Mouse (Mus musculus): ENCODE results near the gene Nos1. TPM values are rescaled to one million over a fixed set of nuclear protein-coding genes. Genes with fewer than 3 reads are reported as not detected.
A peak's percentile ranks its signal among the peaks of the same experiment; 100 is the strongest.

Nos1 gene
- polyA plus RNA-seq, 1 experiment from 2014 or later = 0.25 TPM

DNA sequence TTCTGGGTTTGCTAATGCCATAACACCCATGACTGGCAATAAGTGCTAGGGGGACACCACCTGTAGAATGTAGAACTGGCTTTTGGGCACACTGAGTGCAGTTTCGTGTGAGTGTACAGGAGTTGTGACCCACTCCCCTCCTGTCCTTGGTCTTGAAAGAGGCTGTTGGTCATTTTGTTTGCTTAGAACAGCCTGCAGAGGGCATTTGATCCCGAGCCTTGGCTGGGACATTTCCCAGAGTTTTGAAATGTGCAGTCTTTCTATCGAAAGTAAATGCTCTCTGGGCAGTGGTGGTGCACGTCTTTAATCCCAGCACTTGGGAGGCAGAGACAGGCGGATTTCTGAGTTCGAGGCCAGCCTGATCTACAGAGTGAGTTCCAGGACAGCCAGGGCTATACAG is 215.1 kb downstream of the Nos1 start:
- no peak for DNase-seq (ENCODE audit: low spot score)

GRCm38 (mm10) chr5:117996581-117996980 is 215.7 kb downstream of the Nos1 start:
- no peak overlapping the region for H3K4me2 ChIP-seq (ENCODE audit: low read depth, low read length)
- H3K27me3 ChIP-seq (ENCODE audit: control insufficient read depth, insufficient read depth, low read length) = no peaks in the 10 kb centered on the region
- no peak overlapping the region for H3K27ac ChIP-seq (replicated peaks; ENCODE audit: low read depth, low read length)
- ATAC-seq (replicated peaks; ENCODE audit: insufficient number of reproducible peaks, low FRiP score, low TSS enrichment, low read depth) = no peak
- H3K9me3 ChIP-seq (replicated peaks; ENCODE audit: control insufficient read depth, low read length) = no peaks in the 10 kb centered on the region
- H3K36me3 ChIP-seq (replicated peaks; ENCODE audit: control insufficient read depth, insufficient read depth, low read depth, low read length) = peaks cover 37% of the 10 kb centered on the region
- H3K4me1 ChIP-seq (ENCODE audit: control insufficient read depth, insufficient read depth, low read length) = no peaks in the 10 kb centered on the region
- no peak for DNase-seq (ENCODE audit: low spot score)
- whole genome bisulfite sequencing = 91% methylated on average over 6 of the region's 6 CpGs
- no peak overlapping the region for H3K9ac ChIP-seq (replicated peaks; ENCODE audit: low read length)
- H3K4me3 ChIP-seq (ENCODE audit: low read depth, low read length) = no peak overlapping the region

More for the DNA sequence above, 215.1 kb downstream of the Nos1 start:
- no peaks in the 10 kb centered on the region for H3K9me3 ChIP-seq (replicated peaks; ENCODE audit: control insufficient read depth, low read length)
- no peak overlapping the region for H3K4me3 ChIP-seq (ENCODE audit: low read depth, low read length)
- no peaks in the 10 kb centered on the region for H3K27me3 ChIP-seq (ENCODE audit: control insufficient read depth, insufficient read depth, low read length)
- 90% methylated on average over 6 of the region's 6 CpGs for WGBS
- H3K4me2 ChIP-seq (ENCODE audit: low read depth, low read length) = no peak overlapping the region
- peaks cover 39% of the 10 kb centered on the region for H3K36me3 ChIP-seq (replicated peaks; ENCODE audit: control insufficient read depth, insufficient read depth, low read depth, low read length)
- no peaks in the 10 kb centered on the region for H3K4me1 ChIP-seq (ENCODE audit: control insufficient read depth, insufficient read depth, low read length)
- H3K27ac ChIP-seq (replicated peaks; ENCODE audit: low read depth, low read length) = no peak overlapping the region
- no peak overlapping the region for H3K9ac ChIP-seq (replicated peaks; ENCODE audit: low read length)
- no peak for ATAC-seq (replicated peaks; ENCODE audit: insufficient number of reproducible peaks, low FRiP score, low TSS enrichment, low read depth)

GRCm38 (mm10) chr5:117997434-117997970 is 216.7 kb downstream of the Nos1 start:
- H3K27ac ChIP-seq (replicated peaks; ENCODE audit: low read depth, low read length) = no peak overlapping the region

GRCm38 (mm10) chr5:117999061-117999460 is 218.2 kb downstream of the Nos1 start:
- Histone ChIP-seq H3K4me1 (ENCODE audit: control insufficient read depth, insufficient read depth, low read length) (no peaks in the 10 kb centered on the region), H3K4me2 (ENCODE audit: low read depth, low read length) (no peak overlapping the region), H3K4me3 (ENCODE audit: low read depth, low read length) (no peak overlapping the region), H3K36me3 (replicated peaks; ENCODE audit: control insufficient read depth, insufficient read depth, low read depth, low read length) (peaks cover 43% of the 10 kb centered on the region), H3K27ac (replicated peaks; ENCODE audit: low read depth, low read length) (no peak overlapping the region), H3K9ac (replicated peaks; ENCODE audit: low read length) (no peak overlapping the region), H3K27me3 (ENCODE audit: control insufficient read depth, insufficient read depth, low read length) (no peaks in the 10 kb centered on the region), H3K9me3 (replicated peaks; ENCODE audit: control insufficient read depth, low read length) (no peaks in the 10 kb centered on the region)
- no peak for ATAC-seq (replicated peaks; ENCODE audit: insufficient number of reproducible peaks, low FRiP score, low TSS enrichment, low read depth)
- no peak for DNase-seq (ENCODE audit: low spot score)
- WGBS = 43% methylated on average over 7 of the region's 7 CpGs

More at GRCm38 (mm10) chr5:117997434-117997970, 216.7 kb downstream of the Nos1 start:
- no peaks in the 10 kb centered on the region for H3K4me1 ChIP-seq (ENCODE audit: control insufficient read depth, insufficient read depth, low read length)
- peaks cover 37% of the 10 kb centered on the region for H3K36me3 ChIP-seq (replicated peaks; ENCODE audit: control insufficient read depth, insufficient read depth, low read depth, low read length)
- 55% methylated on average over 10 of the region's 10 CpGs for WGBS
- no peak overlapping the region for H3K4me2 ChIP-seq (ENCODE audit: low read depth, low read length)
- no peak overlapping the region for H3K4me3 ChIP-seq (ENCODE audit: low read depth, low read length)
- no peak overlapping the region for H3K9ac ChIP-seq (replicated peaks; ENCODE audit: low read length)
- no peaks in the 10 kb centered on the region for H3K9me3 ChIP-seq (replicated peaks; ENCODE audit: control insufficient read depth, low read length)
- no peaks in the 10 kb centered on the region for H3K27me3 ChIP-seq (ENCODE audit: control insufficient read depth, insufficient read depth, low read length)
- ATAC-seq (replicated peaks; ENCODE audit: insufficient number of reproducible peaks, low FRiP score, low TSS enrichment, low read depth) (no peak), DNase-seq (ENCODE audit: low spot score) (no peak)

GRCm38 (mm10) chr5:117999584-117999983 is 218.8 kb downstream of the Nos1 start:
- 71% methylated on average over 11 of the region's 11 CpGs for WGBS
- Histone ChIP-seq H3K9ac (replicated peaks; ENCODE audit: low read length) (no peak overlapping the region), H3K4me1 (ENCODE audit: control insufficient read depth, insufficient read depth, low read length) (no peaks in the 10 kb centered on the region), H3K4me2 (ENCODE audit: low read depth, low read length) (no peak overlapping the region), H3K27me3 (ENCODE audit: control insufficient read depth, insufficient read depth, low read length) (no peaks in the 10 kb centered on the region), H3K4me3 (ENCODE audit: low read depth, low read length) (no peak overlapping the region), H3K27ac (replicated peaks; ENCODE audit: low read depth, low read length) (no peak overlapping the region), H3K36me3 (replicated peaks; ENCODE audit: control insufficient read depth, insufficient read depth, low read depth, low read length) (peaks cover 38% of the 10 kb centered on the region), H3K9me3 (replicated peaks; ENCODE audit: control insufficient read depth, low read length) (no peaks in the 10 kb centered on the region)
- ATAC-seq (replicated peaks; ENCODE audit: insufficient number of reproducible peaks, low FRiP score, low TSS enrichment, low read depth) (no peak), DNase-seq (ENCODE audit: low spot score) (no peak)

DNA sequence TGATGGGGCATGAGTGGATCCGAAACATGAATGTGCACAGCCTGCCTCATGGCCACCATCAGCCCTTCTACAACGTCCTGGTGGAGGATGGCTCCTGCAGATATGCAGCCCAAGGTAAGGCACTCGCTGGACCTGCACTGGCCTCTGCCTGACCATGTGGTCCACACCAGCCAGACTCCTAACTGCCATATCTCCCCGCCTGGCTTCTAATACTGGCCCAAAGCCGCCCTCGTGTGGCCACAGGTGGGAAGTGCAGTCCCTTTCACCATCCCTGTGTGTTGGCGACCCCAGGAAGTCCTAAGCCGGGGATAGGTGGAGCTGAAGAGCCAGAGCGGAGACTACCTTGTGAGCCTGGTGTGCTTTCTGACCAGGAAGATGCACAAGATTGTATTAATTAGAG is 221.2 kb downstream of the Nos1 start:
- Histone ChIP-seq H3K9me3 (replicated peaks; ENCODE audit: control insufficient read depth, low read length) (no peaks in the 10 kb centered on the region), H3K36me3 (replicated peaks; ENCODE audit: control insufficient read depth, insufficient read depth, low read depth, low read length) (peaks cover 28% of the 10 kb centered on the region), H3K27ac (replicated peaks; ENCODE audit: low read depth, low read length) (no peak overlapping the region), H3K4me3 (ENCODE audit: low read depth, low read length) (no peak overlapping the region), H3K4me2 (ENCODE audit: low read depth, low read length) (no peak overlapping the region), H3K27me3 (ENCODE audit: control insufficient read depth, insufficient read depth, low read length) (no peaks in the 10 kb centered on the region), H3K4me1 (ENCODE audit: control insufficient read depth, insufficient read depth, low read length) (no peaks in the 10 kb centered on the region), H3K9ac (replicated peaks; ENCODE audit: low read length) (no peak overlapping the region)
- 37% methylated on average over 9 of the region's 9 CpGs for WGBS
- DNase-seq (ENCODE audit: low spot score) (peak; percentile 77), ATAC-seq (replicated peaks; ENCODE audit: insufficient number of reproducible peaks, low FRiP score, low TSS enrichment, low read depth) (no peak; the same call in 1 of the 2 replicates)

GRCm38 (mm10) chr5:118004619-118005018 is 223.8 kb downstream of the Nos1 start:
- Histone ChIP-seq H3K4me3 (ENCODE audit: low read depth, low read length) (no peak overlapping the region), H3K4me2 (ENCODE audit: low read depth, low read length) (no peak overlapping the region), H3K9ac (replicated peaks; ENCODE audit: low read length) (no peak overlapping the region), H3K27ac (replicated peaks; ENCODE audit: low read depth, low read length) (no peak overlapping the region), H3K27me3 (ENCODE audit: control insufficient read depth, insufficient read depth, low read length) (no peaks in the 10 kb centered on the region), H3K36me3 (replicated peaks; ENCODE audit: control insufficient read depth, insufficient read depth, low read depth, low read length) (peaks cover 19% of the 10 kb centered on the region), H3K4me1 (ENCODE audit: control insufficient read depth, insufficient read depth, low read length) (no peaks in the 10 kb centered on the region), H3K9me3 (replicated peaks; ENCODE audit: control insufficient read depth, low read length) (no peaks in the 10 kb centered on the region)
- DNase-seq (ENCODE audit: low spot score) (peak; percentile 67), ATAC-seq (replicated peaks; ENCODE audit: insufficient number of reproducible peaks, low FRiP score, low TSS enrichment, low read depth) (no peak)
- WGBS = 69% methylated on average over 8 of the region's 8 CpGs

- Histone ChIP-seq H3K9ac (replicated peaks; ENCODE audit: low read length) (no peak overlapping the region), H3K36me3 (replicated peaks; ENCODE audit: control insufficient read depth, insufficient read depth, low read depth, low read length) (peaks cover 19% of the 10 kb centered on the region), H3K27ac (replicated peaks; ENCODE audit: low read depth, low read length) (no peak overlapping the region), H3K27me3 (ENCODE audit: control insufficient read depth, insufficient read depth, low read length) (no peaks in the 10 kb centered on the region), H3K4me3 (ENCODE audit: low read depth, low read length) (no peak overlapping the region), H3K4me2 (ENCODE audit: low read depth, low read length) (no peak overlapping the region), H3K9me3 (replicated peaks; ENCODE audit: control insufficient read depth, low read length) (no peaks in the 10 kb centered on the region), H3K4me1 (ENCODE audit: control insufficient read depth, insufficient read depth, low read length) (no peaks in the 10 kb centered on the region)
- DNase-seq (ENCODE audit: low spot score) = no peak
- ATAC-seq (replicated peaks; ENCODE audit: insufficient number of reproducible peaks, low FRiP score, low TSS enrichment, low read depth) = no peak
- 100% methylated on average over 1 of the region's 1 CpGs for WGBS
Measured at GRCm38 (mm10) chr5:118005728-118006127, 224.9 kb downstream of the Nos1 start.
